Mouse (Mus musculus) B cell, adult 2 months (primary cell): ENCODE results near the gene Snrpb.
A peak's percentile ranks its signal among the peaks of the same experiment; 100 is the strongest.

Experiments
- DNase-seq, 2 experiments: peaks; one replicate each; pipeline ENCODE4 v3.0.0; 2022

Snrpb gene

DNA sequence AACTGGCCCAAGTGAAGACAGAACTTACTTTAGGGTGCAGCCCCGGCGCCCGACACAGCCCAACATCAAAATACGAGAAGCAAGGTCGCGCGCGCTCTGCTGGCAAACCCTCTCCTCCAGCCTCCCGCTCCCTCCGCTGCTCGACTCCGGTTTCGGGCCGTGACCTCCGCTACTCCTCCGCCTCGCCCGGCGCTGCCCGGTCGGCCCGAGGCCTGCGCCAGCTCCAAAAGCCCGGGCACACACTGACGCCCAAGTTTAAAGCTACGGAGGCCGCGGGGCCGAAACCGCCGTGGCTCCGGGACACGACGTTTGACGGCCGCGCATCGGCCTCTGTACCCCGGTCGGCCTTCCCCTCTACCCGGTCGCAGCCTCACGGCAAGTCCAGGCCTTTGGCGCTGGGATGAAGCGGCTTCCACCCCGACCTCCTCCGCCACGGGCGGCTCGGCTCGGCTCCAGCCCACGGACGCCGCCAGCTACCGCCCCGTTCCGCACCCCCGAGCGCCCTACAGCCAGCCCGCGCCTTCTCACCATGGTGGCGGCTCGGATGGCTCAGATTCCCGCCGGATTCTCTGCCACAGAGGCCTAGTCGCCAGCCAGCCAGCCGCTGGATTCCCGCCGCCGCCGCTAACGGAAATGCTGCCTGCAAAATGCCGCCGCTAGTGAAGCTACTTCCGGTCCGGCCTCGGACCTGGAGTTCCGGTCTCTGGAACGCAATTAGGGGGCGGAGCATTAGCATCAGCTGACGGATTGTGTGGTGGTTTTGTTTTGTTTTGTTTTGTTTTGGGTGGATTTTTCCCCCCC lies at the start of gene Snrpb:
Gene Snrpb, minus strand, starts transcription at position 698 of the 801 bp plus-strand sequence.
- DNase-seq = peak; percentile 88 to 89

DNA sequence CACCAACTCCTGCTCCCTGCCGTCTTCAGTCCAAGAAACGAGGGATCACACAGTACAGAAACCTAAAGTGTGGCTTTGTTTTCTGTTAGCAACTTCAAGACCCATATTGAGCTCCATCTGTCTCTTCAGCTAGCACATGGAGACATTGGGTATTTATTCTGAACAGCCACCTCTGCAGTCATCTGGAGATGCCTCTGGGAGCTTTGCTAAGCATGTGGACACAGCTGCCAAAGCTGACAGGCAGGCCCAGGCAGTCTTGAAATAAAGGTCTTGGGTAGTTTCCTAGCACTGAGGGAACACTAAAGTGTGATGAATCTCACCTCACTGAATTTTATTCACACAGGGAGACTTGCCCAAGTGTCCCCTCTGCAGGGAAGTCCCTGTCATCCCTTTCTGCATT lies 32.4 kb upstream of the Snrpb start:
- DNase-seq = no peak

DNA sequence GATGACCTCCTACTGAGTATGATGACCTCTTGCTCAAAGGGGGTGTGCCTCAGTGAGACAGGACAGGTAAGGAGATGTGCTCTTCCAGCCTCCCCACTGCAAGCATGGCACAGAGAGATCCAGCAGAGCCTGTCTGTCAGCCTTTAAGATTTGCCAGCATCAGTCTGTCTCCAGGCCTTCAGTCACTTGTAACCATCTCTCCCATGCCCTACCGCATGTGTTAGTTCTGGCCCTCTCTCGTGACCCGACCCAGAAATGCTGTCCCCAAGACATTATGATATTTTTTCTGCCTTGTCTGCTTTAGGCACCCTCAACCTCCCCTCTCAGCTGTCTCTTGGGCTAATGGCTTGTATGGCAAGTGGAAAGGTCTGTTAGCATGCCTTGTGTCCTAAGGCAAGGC lies 30.4 kb upstream of the Snrpb start:
- no peak for DNase-seq

DNA sequence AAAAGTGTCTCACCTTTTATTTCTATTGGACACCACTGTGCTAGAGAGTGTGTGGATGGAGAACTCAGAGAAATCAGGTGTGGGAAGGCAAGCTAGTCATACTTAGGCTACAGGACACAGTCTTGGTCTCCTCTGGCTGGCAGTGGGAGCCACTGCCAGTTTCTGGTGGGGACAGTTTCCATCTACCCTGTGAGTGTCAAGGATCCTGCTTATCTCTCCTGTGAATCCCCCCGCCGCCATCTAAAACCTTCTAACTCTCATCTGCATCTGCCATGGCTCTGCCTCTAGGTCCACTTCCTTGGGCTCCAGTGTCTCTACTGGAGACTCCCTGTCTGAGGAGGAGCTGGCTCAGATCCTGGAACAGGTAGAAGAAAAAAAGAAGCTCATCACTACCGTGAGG lies 28.8 kb upstream of the Snrpb start:
- no peak for DNase-seq

DNA sequence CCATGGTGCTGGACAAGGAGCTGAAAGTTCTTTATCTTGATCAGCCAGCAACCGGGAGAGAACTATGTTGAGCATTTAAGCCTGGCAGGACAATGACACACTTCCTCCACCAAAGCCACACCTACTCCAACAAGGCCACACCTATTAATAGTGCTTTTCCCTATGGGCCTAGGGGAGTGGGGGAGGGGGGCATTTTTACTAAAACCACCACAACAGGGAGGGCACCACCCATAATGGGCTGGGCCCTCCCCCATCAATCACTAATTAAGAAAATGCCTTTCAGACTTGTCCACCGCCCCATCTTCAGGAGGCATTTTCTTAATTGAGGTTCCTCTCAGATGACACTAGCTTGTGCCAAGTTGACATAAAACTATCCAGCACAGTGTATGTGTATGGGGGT lies 28.2 kb upstream of the Snrpb start:
- no peak for DNase-seq

DNA sequence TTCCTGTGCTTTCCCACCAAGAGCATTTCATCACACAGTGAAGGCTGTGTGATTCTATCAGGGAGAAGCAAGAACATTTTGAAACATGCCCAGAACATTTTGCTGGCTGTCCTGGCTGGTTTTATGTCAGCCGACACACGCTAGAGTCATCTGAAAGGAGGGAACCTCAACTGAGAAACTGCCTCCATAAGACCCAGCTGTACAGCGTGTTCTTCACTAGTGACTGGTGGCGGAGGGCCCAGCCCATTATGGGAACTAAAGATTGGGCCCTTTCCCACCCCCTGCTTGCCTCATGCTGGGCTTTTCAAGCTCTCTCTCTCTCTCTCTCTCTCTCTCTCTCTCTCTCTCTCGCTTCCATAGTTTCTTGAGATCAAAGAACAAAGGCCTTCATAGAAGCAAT lies 21.8 kb upstream of the Snrpb start:
- no peak for DNase-seq

DNA sequence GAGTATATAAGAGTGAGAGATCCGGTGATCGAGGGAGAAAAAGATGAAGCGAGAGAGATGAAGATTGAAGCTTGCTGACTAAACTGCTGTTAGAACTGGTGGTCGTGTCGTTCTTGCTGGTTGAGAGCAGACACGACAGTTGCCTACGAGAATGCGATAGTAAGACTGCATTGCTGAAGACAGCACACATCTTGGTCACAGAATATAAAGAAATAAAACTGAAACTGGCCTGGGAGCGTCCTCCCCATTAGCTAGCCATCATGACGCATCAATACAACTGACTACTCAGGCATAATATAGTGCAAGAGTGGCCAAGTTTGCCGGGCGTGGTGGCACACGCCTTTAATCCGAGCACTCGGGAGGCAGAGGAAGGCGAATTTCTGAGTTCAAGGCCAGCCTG lies 15.7 kb upstream of the Snrpb start, which contains the start of gene Tmc2:
Gene Tmc2, plus strand, starts transcription at position 301 of the 400 bp plus-strand sequence.
- no peak for DNase-seq

DNA sequence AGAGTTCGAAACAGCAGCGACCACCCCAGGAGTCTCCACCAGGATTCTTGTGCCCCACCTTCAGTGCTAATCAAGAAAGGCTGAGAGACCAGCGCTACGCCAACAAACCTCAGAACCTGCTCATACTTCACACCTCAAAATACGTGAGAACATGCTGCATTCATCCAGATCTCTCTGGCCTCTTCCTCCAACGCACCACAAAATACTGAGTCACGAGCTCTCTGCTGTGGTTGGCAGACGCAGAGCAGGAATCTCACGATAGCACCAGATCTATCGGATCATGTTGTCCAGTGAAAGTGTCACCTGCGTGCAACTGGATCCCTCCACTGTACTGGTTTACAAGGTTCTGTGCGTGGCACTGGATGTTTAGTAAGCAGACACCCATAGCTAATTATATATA lies 9.2 kb upstream of the Snrpb start:
- DNase-seq = no peak

DNA sequence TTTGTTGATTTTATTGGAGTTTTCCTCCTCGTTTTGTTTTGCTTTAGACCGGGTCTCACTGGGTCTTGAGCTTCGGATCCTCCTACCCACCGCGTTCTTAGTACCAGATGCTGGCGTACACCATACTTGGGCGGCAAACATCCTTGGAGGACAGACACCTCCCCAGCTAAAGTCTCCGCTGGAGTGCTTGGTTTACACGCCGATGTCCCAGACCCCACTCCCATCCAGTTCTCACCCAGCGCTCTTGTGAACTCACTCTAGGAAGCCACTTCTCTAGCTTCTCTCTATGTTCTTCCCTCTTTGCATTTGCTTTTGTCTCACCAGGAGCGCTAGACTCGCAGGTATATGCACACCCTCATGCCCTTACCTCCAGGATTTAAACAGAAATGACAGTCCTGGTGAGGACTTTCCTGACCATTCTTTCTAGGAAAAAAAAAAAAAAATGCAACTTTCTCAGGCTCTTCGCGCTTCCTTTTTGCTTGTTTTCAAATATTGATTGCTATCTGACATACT lies 360 bp upstream of the Snrpb start:
- no peak for DNase-seq

DNA sequence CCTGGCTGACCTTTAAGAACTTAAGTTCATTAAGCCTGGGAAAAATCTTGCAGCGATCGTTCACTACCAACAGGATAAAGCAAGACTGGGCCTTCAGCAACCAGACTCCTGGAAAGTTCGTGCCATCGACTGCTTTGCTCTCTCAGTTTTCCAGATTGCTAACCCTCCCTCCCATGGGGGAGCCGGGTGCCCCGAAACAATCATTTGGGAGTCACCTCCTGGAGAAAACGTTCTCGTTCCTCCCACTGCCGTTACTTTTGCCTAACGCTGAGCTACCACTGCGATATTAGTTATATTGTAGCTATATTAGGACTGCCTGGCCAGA lies 860 bp downstream of the Snrpb start:
- no peak for DNase-seq

DNA sequence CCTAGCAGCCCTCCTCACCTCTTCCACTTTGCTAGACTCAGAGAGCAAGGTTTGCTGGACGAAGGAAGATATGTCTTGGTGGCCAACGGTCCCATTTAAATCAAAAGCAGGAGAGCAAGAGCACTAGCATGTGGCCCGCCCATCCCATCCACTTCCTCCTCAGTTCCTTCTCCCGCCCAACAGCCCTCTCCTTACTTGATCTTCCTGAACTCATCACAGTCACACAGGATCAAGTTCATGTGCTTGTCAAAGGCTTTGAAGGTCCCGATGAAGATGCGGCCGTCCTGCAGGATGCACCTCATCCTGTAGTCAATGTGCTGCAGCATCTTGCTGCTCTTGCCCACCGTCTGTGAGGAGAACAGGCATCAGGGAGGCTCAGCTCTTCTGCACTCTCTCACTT lies 2.4 kb downstream of the Snrpb start:
- DNase-seq = no peak

DNA sequence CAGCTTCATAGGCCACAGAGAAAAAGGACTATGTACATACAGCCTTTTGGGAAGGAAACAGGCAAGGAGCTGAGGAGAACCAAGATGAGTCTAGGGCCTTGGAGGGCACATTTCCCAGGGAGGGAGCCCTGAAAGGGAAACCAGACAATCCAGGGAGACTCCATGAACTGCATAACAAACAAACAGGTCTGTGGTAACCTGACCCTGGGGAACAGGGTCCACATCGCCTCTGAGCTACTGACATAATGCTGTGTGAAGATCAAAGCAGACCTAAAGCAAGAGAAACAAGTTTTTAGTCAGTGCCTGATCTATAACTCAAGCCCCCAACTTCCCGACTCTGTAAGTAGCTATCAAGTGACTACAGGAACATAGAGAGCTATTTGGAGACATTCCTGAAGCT lies 7.5 kb downstream of the Snrpb start:
- no peak for DNase-seq

DNA sequence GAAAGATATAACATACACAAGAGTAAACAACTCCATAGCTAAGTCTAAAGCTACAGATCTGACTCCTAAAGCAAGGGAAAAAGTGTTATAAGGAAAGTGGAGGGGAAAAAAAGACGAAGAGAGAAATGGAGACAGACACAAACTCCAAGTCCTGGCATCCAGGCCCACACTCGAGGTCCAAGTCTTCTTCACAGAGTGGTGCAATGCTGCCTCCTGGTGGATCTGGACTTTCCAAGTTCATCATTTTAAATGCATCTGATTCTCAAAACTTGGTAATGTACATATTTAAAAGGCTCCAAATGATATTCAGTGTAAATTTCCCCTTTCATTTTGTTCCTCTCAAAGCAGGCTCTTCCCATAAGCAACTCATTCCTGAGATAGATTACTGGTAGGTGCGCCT lies 11.3 kb downstream of the Snrpb start:
- peak; percentile 32 for DNase-seq

DNA sequence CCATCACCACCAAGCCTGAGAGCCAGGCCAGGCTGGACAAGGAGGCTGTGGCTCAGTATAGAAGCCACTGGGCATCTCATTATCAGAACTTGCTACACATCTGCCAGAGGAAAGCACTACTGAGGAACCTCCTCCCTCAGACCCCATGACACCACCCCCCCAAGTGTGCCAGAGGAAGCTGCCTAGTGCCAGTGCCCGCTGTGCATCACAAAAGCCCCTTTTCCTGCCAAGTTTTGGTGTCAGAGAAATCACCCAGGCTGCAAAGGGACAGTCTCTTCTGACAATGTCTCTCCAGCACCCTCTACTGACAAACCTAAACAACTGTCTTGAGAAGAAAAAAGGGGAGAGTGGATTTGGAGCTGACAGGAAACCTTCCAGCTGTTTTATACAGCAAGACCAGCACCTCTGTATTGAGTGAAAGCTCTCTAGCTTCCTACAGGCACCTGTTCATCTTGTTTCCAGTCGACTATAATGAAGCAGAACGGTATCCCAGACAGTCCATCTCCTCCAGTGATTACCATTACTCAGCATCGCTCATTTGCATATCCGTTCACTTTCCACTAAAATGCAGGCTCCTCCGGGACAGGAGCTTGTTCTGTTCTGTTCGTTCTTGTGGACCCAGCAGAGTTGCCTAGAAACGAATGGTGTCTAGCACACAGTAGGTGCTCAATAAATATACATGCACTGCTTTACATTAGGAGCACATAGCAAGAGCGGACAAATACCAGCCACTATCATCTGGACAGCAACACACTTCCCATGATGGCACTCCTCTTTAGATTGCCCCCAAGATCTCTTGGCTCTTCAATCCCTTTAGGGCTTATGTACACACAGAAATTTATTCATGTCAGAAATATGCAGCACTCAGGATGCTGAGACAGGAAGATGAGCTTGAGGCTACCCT lies 12.6 kb downstream of the Snrpb start:
- DNase-seq = no peak

DNA sequence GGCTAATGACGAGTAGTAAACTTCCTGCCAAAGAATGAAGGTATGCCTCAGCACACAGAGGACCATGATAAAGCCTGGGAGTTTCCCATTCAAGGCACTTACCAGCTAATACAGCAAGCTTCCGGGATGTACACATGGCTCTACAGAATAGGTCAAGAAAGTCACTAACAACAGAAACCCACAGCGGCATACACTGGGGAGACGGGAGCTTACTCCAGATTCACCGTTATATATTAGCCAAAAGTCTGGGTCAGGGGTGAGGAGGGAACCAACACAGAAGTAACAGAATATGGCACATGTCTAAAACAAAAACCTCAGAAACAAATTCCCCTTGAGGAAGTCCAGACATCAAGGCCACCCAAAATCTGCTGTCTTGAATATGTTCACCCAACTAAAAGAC lies 16.5 kb downstream of the Snrpb start:
- DNase-seq = no peak

DNA sequence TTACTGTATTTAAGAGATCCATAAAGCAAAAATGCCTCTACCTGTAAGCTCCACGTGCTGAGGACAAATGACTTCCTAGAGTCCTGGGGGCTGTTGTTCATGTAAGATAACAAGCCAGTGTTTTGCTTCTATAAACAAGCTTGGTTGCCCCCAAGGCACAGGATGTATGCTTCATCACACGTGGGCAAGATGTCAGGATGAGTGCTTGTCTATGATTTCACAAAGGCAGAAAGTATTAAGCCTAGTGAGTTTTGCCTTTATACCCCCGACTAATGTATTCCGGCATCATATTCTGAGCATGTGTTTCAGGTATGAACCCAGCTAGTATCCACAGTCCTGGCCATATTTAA lies 21.1 kb downstream of the Snrpb start:
- no peak for DNase-seq

DNA sequence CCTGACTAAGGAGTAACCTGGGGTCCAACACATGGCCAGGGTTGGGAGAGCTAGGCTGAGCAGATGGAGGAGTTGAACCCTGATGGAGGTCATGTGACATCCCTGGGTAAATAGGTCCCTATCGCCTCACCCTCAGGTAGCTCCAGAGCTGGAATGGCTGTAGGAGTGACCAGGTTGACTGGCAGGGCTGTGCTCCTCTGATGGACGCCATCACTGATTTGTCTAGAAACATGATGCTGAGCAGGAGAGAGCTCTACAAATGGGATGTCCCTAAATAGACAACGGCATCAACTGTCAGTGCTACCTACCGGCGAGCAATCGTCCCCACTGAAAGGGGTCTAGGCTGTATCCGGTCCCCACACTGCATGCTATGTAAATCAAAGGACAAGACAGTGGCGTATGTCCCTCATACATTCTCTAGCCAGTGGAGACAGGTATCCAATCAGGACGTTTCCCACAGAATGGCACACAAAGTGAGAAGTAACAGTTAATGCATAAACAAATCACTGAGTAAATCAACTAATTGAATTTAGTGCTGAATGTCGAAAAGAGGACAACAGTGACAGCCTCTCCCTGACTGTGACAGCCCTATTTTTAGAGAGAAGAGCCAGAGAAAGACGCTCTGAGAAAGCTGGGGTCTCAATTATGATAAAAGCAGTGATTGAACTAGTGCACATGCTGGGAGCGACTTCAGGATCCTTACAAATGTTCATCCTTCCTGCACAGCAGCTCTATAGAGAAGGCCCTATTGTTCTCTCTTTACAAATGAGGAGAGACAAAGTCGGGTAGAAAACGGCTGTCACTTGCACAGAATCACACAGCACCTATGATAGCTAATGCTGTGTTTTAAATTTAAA lies 21.7 kb downstream of the Snrpb start:
- no peak for DNase-seq

DNA sequence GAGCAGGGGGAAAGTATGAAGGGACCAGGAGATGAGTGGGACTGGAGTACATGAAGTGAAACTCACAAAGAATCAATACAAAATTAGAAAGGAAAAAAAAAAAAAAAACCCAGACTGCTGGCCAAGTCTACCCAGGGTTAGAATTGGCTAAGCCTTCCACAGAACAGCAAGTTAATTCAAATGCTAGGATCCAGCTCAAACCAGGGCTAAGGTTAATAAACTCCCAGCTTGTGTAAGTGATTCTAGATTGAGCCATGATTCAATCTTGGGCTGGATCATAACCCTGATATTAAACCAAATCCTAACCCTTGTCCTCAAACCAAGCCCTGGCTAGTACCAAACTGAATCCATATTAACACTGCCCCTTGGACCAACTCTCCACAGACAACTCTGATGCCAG lies 23.4 kb downstream of the Snrpb start:
- no peak for DNase-seq

DNA sequence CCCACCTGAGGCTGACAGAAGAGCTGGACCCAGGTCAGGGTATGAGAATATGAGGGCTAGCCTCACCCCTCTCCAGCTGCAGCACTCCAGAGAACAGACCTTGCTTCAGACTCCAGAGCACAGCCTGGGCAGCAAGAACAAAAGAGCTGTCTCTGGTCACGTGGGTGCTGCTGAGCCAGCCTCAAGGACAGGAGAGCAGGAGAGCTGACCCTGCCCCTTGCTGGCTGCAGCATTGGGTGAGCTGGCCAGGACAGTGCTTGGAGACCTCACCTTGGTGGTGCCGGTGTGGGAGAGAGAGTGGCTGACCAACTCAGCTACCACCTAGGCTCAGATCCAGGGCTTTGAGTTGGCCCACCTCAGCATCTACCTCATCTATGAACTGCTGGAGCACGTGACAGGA lies 24.0 kb downstream of the Snrpb start:
- DNase-seq = no peak

DNA sequence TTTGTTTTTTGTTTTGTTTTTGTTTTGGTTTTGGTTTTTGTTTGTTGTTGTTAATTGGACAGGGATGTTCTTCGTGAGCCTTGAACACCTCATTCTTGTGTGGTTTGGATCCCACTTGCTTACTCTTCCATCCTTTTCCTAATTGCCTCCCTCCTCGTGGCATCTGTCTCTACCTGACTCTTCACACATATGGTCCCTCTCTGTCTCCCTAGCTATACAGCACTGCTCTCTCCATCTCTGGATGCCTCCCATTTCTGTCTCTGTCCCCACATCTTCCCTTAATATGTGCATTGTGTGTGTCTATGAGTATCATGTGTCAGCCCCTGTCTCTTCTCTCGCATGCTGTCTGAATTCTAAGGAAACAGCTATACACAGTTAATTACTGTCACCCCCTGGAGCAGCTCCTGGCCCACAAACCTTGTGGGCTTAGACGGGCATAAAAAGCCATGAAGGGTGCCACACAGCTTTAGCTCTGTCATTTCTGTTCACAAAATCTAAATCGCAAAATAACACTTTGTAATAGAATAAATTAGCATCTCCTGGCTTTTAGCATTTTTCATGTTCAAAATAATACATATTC lies 33.0 kb downstream of the Snrpb start:
- DNase-seq = no peak

DNA sequence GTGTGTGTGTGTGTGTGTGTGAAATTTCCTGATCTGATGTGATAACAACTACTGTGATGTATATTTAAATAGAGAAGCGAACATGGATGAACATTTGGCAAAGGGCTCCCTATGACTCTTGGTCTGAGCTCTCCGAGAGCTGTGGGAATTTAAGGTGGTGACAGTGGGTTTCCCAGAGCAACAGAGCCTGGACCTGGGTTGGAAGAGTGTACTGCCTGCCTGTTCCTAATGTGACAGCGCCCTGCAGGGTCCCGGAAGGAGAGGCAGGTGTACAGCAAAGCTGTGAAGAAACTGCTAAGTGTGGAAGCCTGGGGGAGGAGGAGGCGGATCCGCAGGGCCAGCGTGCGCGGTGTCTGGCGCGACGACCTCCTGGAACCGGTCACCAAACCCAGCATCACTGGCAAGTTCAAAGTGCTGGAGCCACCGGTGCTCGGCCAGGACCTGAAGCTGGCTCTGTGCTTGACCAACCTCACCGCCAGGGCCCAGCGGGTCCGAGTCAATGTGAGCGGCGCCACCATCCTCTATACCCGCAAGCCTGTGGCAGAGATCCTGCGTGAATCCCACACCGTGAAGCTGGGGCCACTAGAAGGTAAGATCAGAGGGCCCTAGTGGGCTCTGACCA lies 34.4 kb downstream of the Snrpb start:
- no peak for DNase-seq

DNA sequence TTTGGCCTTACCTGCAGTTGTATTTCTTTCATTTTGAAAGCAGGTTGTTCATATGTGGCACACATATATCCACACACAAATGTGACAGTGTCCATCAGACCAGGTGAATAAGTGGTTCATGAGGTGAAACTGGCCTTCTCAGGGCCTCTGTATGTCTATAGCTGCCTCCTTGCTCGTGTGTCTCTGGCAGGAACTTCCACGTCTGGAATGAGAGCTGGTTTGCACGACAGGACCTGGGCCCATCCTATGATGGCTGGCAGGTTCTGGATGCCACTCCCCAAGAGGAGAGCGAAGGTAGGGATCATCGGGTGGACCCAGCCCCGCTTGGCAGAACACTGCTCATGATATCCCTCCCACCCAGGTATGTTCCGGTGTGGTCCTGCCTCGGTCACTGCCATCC lies 36.2 kb downstream of the Snrpb start:
- DNase-seq = no peak
